Mouse (Mus musculus) splenic B cell, adult 2 months (primary cell): Measurements from ENCODE around the gene Pigt.

Experiments
- DNase-seq: peaks from one replicate; pipeline ENCODE4 v3.0.0-alpha.2; 2011; ENCODE audit warnings: low read depth, low spot score
- H3K27me3 ChIP-seq: 2 replicates; pipeline ENCODE4 v1.6.1; 2012; ENCODE audit warnings: mild to moderate bottlenecking, low read length, moderate library complexity, mixed read lengths; ENCODE audit not compliant: control insufficient read depth, poor library complexity, insufficient read depth, severe bottlenecking
- H3K36me3 ChIP-seq: 2 replicates; pipeline ENCODE4 v1.6.1; 2012; ENCODE audit warnings: mild to moderate bottlenecking, low read length, moderate library complexity, mixed read lengths; ENCODE audit not compliant: control insufficient read depth, poor library complexity, insufficient read depth, severe bottlenecking

Pigt gene

GRCm38 (mm10) chr2:164496847-164497690 is at the start of gene Pigt:
Pigt (plus strand) TSS chr2:164497520.
- Histone ChIP-seq H3K27me3 (no peaks in the 10 kb centered on the region), H3K36me3 (peaks cover 2% of the 10 kb centered on the region)

GRCm38 (mm10) chr2:164448140-164448539 is 49.2 kb upstream of the Pigt start:
- H3K27me3 ChIP-seq = no peaks in the 10 kb centered on the region
- no peaks in the 10 kb centered on the region for H3K36me3 ChIP-seq
- no peak for DNase-seq

More at GRCm38 (mm10) chr2:164496847-164497690, at the start of gene Pigt:
- peak; percentile 84 for DNase-seq

GRCm38 (mm10) chr2:164448921-164449320 is 48.4 kb upstream of the Pigt start:
- no peak for DNase-seq

GRCm38 (mm10) chr2:164449341-164450042 is 47.8 kb upstream of the Pigt start:
- H3K27me3 ChIP-seq = no peaks in the 10 kb centered on the region

More at GRCm38 (mm10) chr2:164448921-164449320, 48.4 kb upstream of the Pigt start:
- H3K27me3 ChIP-seq = no peaks in the 10 kb centered on the region
- H3K36me3 ChIP-seq = no peaks in the 10 kb centered on the region

GRCm38 (mm10) chr2:164452000-164452676 is 45.2 kb upstream of the Pigt start:
- H3K36me3 ChIP-seq = no peaks in the 10 kb centered on the region
- no peak for DNase-seq
- H3K27me3 ChIP-seq = no peaks in the 10 kb centered on the region

More at GRCm38 (mm10) chr2:164449341-164450042, 47.8 kb upstream of the Pigt start:
- DNase-seq = no peak
- no peaks in the 10 kb centered on the region for H3K36me3 ChIP-seq

GRCm38 (mm10) chr2:164453047-164453757 is 44.1 kb upstream of the Pigt start:
- no peaks in the 10 kb centered on the region for H3K36me3 ChIP-seq
- no peak for DNase-seq
- no peaks in the 10 kb centered on the region for H3K27me3 ChIP-seq

- H3K27me3 ChIP-seq = no peaks in the 10 kb centered on the region
Observed at GRCm38 (mm10) chr2:164453887-164454500, 43.3 kb upstream of the Pigt start.

GRCm38 (mm10) chr2:164454846-164455245 is 42.5 kb upstream of the Pigt start:
- no peak for DNase-seq
- H3K36me3 ChIP-seq = no peaks in the 10 kb centered on the region

More at GRCm38 (mm10) chr2:164453887-164454500, 43.3 kb upstream of the Pigt start:
- DNase-seq = no peak
- no peaks in the 10 kb centered on the region for H3K36me3 ChIP-seq

GRCm38 (mm10) chr2:164455421-164456190 is 41.7 kb upstream of the Pigt start:
- no peaks in the 10 kb centered on the region for H3K36me3 ChIP-seq
- H3K27me3 ChIP-seq = no peaks in the 10 kb centered on the region
- DNase-seq = no peak

More at GRCm38 (mm10) chr2:164454846-164455245, 42.5 kb upstream of the Pigt start:
- H3K27me3 ChIP-seq = no peaks in the 10 kb centered on the region

- no peaks in the 10 kb centered on the region for H3K27me3 ChIP-seq
- H3K36me3 ChIP-seq = no peaks in the 10 kb centered on the region
- no peak for DNase-seq
Observed at GRCm38 (mm10) chr2:164456413-164456812, 40.9 kb upstream of the Pigt start.

- DNase-seq = peak; percentile 53
- no peaks in the 10 kb centered on the region for H3K27me3 ChIP-seq
Observed at GRCm38 (mm10) chr2:164456864-164457300, 40.4 kb upstream of the Pigt start, which contains the start of gene Sys1. Sys1 (plus strand) TSS chr2:164456964.

GRCm38 (mm10) chr2:164457942-164458341 is 39.4 kb upstream of the Pigt start:
- Histone ChIP-seq H3K27me3 (no peaks in the 10 kb centered on the region), H3K36me3 (no peaks in the 10 kb centered on the region; the same call in 1 of the 2 replicates)
- no peak for DNase-seq

More at GRCm38 (mm10) chr2:164456864-164457300, 40.4 kb upstream of the Pigt start, which contains the start of gene Sys1:
- no peaks in the 10 kb centered on the region; the same call in 1 of the 2 replicates for H3K36me3 ChIP-seq

- DNase-seq = peak; percentile 52
- no peaks in the 10 kb centered on the region for H3K27me3 ChIP-seq
- H3K36me3 ChIP-seq = no peaks in the 10 kb centered on the region; the same call in 1 of the 2 replicates
Observed at GRCm38 (mm10) chr2:164458535-164458934, 38.8 kb upstream of the Pigt start.
